Mouse (Mus musculus) lung, postnatal 0 days (tissue): ENCODE results near the gene Ankdd1a.

Source experiments
- CTCF ChIP-seq: IDR thresholded peaks from 2 replicates; pipeline ENCODE4 v1.5.1; 2016; ENCODE audit warnings: antibody characterized with exemption, mild to moderate bottlenecking
- EP300 ChIP-seq: IDR thresholded peaks from 2 replicates; pipeline ENCODE4 v1.6.1; 2016; ENCODE audit warnings: antibody characterized with exemption, mild to moderate bottlenecking, control low read depth

DNA sequence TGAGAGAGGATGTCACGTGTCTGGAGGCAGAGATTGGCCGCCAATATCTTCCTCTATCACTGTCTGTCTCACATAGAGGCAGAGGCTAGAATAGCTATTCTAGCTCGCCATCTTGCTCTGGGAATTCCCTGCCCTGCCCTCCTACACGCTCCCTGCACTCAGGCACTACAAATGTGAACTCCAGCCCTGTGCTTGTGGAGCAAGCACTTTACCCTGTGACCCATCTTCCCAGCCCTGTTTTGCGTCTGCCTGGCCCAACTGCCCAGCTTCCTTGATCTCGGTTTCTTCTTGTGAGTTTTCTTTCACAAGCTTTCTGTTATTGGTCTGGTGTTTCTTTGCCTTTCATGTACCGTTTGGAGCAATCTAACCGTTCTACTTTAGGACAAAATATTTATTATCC lies 40.8 kb downstream of the Ankdd1a start:
- TF ChIP-seq CTCF, result no peak
- TF ChIP-seq EP300, result no peak
